Mouse (Mus musculus): ENCODE measurements around the gene Kpna2. TPM values are rescaled to one million over a fixed set of nuclear protein-coding genes. Genes with fewer than 3 reads are reported as not detected.

Kpna2 gene
- polyA plus RNA-seq (2015; fragmentation: Nextera tagmentation; extraction: Ambion mirVana) = 45.0 and 53.4 TPM in 2 replicates

DNA sequence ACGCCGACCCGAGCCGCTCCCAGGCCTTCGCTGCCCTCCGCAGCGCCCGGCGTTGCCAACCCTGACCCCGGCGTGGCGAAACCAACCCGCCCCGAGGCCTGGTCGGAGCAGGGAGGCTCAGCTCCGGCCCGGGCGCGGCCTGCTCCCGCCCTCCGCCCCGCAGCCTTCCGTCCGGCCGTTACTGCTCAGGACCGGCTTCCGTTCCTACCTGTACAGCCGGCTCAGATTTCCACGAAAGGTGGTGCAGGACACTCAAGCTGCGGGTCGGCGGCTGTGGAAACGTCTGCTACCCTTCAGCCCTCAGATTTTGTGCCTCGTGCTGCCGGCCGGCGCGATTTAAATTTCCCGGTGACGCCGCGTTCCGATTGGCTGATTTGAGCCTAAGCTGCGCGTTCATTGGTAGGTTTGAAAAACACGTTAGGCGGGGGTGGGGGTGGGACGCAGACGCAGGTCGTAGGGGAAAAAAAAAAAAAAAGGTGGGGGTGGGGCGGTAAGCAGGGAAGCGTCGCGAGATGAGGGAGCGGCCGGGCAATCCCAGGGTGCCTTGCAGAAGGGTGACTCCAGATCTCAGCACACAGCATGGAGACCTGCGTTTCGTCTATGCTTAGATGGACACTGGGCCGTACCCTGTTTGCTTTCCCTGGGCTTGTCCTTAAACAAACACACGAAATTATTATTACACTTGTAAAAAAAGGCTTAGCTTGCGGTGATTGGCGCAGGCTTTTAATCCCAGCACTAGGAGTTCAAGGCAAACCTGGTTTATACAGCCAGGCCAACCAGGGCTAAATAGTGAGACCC is at the start of gene Kpna2:
TSS of gene Kpna2 (minus strand) at position 391 of the 798 bp plus-strand sequence.

DNA sequence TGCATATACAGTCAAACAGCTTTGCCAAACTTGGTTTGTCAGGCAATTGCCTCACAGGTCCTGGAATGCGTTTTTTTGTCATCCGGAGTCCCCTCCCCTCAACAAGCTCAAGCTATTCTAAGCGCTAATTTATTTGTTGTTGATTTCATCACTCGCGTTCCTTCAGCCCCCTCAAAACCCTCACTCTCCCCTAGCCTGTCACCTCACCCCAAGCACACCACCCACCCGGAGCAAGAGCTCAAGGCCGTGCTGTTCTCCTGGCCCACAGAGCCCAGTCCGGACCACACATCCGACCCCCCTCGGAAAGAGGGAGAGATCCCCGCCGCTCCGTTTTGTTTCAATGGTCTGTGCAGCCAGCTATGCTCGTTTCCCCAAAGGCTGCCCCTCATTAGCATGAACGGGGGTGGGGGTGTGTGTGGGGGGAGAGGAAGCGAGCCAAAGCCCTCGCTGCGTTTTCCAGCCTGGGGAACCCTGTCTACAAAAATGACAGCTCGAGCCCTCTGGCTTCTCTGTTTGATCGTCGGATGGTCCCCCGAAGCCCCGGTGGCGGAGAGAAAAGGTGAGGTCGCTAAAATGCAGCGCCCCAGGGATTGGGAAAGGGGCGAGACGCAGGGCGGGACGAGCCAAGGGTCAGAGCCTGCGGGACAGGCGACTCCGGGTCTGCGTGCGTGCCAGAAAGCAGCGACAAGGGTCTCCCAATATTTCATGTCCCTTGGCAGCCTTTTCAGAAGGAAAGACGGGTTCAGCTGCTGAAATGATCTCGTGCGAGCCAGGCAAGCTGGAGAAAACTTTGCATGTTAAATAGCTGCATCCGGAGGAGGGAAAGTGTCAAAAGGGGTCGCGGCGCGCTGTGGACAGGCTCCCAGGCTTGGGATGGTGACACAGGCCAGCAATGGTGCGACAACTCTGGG is 26.3 kb upstream of the Kpna2 start, which contains the start of gene 1810010H24Rik:
TSS of gene 1810010H24Rik (plus strand) at position 271 of the 911 bp plus-strand sequence.

Other genes starting within 250 kb of the Kpna2 start
- 62.4 and 68.9 TPM in 2 replicates for gene Pecam1, start 248.9 kb downstream of the Kpna2 start, polyA plus RNA-seq (2015; fragmentation: Nextera tagmentation; extraction: Ambion mirVana)
- gene Milr1, start 248.3 kb downstream of the Kpna2 start, polyA plus RNA-seq (2015; fragmentation: Nextera tagmentation; extraction: Ambion mirVana) = 2.6 and 3.8 TPM in 2 replicates
- gene Polg2, start 220.0 kb downstream of the Kpna2 start, polyA plus RNA-seq (2015; fragmentation: Nextera tagmentation; extraction: Ambion mirVana) = 11.6 and 11.8 TPM in 2 replicates
- gene Ddx5, start 210.4 kb downstream of the Kpna2 start, polyA plus RNA-seq (2015; fragmentation: Nextera tagmentation; extraction: Ambion mirVana) = 143 and 145 TPM in 2 replicates
- 9.9 and 10.0 TPM in 2 replicates for gene Cep95, start 210.3 kb downstream of the Kpna2 start, polyA plus RNA-seq (2015; fragmentation: Nextera tagmentation; extraction: Ambion mirVana)
- 5.8 and 6.1 TPM in 2 replicates for gene Smurf2, start 78.8 kb downstream of the Kpna2 start, polyA plus RNA-seq (2015; fragmentation: Nextera tagmentation; extraction: Ambion mirVana)
- gene 1810010H24Rik, start 26.1 kb upstream of the Kpna2 start, polyA plus RNA-seq (2015; fragmentation: Nextera tagmentation; extraction: Ambion mirVana) = 6.3 and 6.4 TPM in 2 replicates
- 11.9 and 14.5 TPM in 2 replicates for gene Bptf, start 132.6 kb upstream of the Kpna2 start, polyA plus RNA-seq (2015; fragmentation: Nextera tagmentation; extraction: Ambion mirVana)
- gene Nol11, start 189.8 kb upstream of the Kpna2 start, polyA plus RNA-seq (2015; fragmentation: Nextera tagmentation; extraction: Ambion mirVana) = 17.4 and 18.8 TPM in 2 replicates

Data from skeletal muscle tissue, postnatal 0 days (tissue).